Mouse (Mus musculus): Measurements from ENCODE around the gene Zdhhc14. TPM values are rescaled to one million over a fixed set of nuclear protein-coding genes. Genes with fewer than 3 reads are reported as not detected.

Zdhhc14 gene
- polyA plus RNA-seq (2015; fragmentation: Nextera tagmentation; extraction: Ambion mirVana) = 2.4 and 2.7 TPM in 2 replicates

GRCm38 (mm10) chr17:5491801-5492745 is at the start of gene Zdhhc14:
TSS of gene Zdhhc14 (plus strand) at chr17:5492557.
- Histone ChIP-seq H3K4me3 (peak within 1 kb of the TSS; percentile 75), H3K27me3 (peaks cover 20% of the 10 kb centered on the region), H3K4me2 (peak within 1 kb of the TSS; percentile 97), H3K27ac (peak within 1 kb of the TSS; percentile 94), H3K4me1 (peaks cover 23% of the 10 kb centered on the region), H3K36me3 (ENCODE audit: poor library complexity, severe bottlenecking) (no peaks in the 10 kb centered on the region), H3K9ac (peak within 1 kb of the TSS; percentile 82), H3K9me3 (replicated peaks) (no peaks in the 10 kb centered on the region)
- WGBS = under 1% methylated on average over 63 of the region's 70 CpGs
- ATAC-seq = peak; percentile 93

DNA sequence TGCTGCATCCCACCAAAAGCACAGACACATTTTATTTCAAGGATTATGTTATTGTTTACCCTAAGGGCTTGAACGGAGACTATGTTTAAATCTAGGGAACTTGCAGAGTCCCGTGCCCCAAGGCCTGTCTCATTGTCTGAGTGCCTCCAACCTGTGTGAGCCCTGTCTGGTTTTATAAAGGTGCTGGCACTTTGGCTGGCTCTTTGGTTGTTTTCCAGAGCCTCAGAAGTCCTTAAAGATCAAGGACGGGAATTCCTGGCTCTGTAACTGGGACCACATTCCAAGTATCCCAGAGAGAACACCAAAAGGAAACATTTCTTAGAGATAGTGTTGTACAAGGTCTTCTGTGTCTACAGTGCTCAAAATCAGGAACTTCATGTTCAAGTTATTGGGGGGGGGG is 49.1 kb upstream of the Zdhhc14 start:
- WGBS = 71% methylated on average over 3 of the region's 3 CpGs
- no peak for ATAC-seq

GRCm38 (mm10) chr17:5443751-5444150 is 48.6 kb upstream of the Zdhhc14 start:
- H3K27me3 ChIP-seq = peaks cover 8% of the 10 kb centered on the region; the same call in 1 of the 2 replicates
- whole genome bisulfite sequencing = 53% methylated on average over 5 of the region's 5 CpGs
- no peaks in the 10 kb centered on the region for H3K9me3 ChIP-seq (replicated peaks)
- H3K4me3 ChIP-seq = no peak overlapping the region
- peaks cover 14% of the 10 kb centered on the region for H3K4me1 ChIP-seq
- no peaks in the 10 kb centered on the region for H3K36me3 ChIP-seq (ENCODE audit: poor library complexity, severe bottlenecking)
- ATAC-seq = no peak
- no peak overlapping the region for H3K27ac ChIP-seq
- H3K4me2 ChIP-seq = no peak overlapping the region
- H3K9ac ChIP-seq = no peak overlapping the region

More for the DNA sequence above, 49.1 kb upstream of the Zdhhc14 start:
- Histone ChIP-seq H3K9me3 (replicated peaks) (no peaks in the 10 kb centered on the region), H3K4me1 (peaks cover 17% of the 10 kb centered on the region), H3K27ac (no peak overlapping the region), H3K4me2 (no peak overlapping the region), H3K4me3 (no peak overlapping the region), H3K36me3 (ENCODE audit: poor library complexity, severe bottlenecking) (no peaks in the 10 kb centered on the region), H3K9ac (no peak overlapping the region), H3K27me3 (peaks cover 6% of the 10 kb centered on the region; the same call in 1 of the 2 replicates)

GRCm38 (mm10) chr17:5453657-5454056 is 38.7 kb upstream of the Zdhhc14 start:
- no peaks in the 10 kb centered on the region for H3K27me3 ChIP-seq
- no peak overlapping the region for H3K27ac ChIP-seq
- WGBS = 84% methylated on average over 4 of the region's 4 CpGs
- no peak overlapping the region for H3K4me2 ChIP-seq
- H3K9me3 ChIP-seq (replicated peaks) = no peaks in the 10 kb centered on the region
- H3K4me1 ChIP-seq = no peaks in the 10 kb centered on the region
- H3K4me3 ChIP-seq = no peak overlapping the region
- H3K36me3 ChIP-seq (ENCODE audit: poor library complexity, severe bottlenecking) = no peaks in the 10 kb centered on the region
- H3K9ac ChIP-seq = 0 out of 2 replicates have a peak overlapping the region, but pooled peaks have one; percentile 16
- no peak for ATAC-seq

DNA sequence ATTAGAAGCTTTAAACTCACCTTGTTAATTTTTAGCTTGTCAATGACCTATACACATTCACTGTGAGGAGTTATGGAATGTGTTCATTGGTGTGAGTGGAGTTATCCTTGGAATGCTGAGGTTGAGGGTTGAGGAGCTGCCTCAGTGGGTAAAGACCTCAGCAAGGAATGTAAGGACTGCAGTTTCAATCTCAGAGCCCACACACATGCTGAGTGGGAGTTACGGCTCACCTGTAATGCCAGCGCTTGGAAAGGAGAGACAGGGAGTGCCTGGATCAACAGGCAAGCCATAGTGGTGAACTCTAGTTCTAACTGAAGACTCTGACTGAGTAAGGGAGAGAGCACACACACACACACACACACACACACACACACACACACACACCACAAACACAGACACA is 28.4 kb upstream of the Zdhhc14 start:
- no peaks in the 10 kb centered on the region for H3K9me3 ChIP-seq (replicated peaks)
- H3K36me3 ChIP-seq (ENCODE audit: poor library complexity, severe bottlenecking) = no peaks in the 10 kb centered on the region
- no peak overlapping the region for H3K9ac ChIP-seq
- ATAC-seq = no peak
- H3K27ac ChIP-seq = no peak overlapping the region
- H3K4me3 ChIP-seq = no peak overlapping the region
- no peaks in the 10 kb centered on the region for H3K4me1 ChIP-seq
- 88% methylated on average over 2 of the region's 2 CpGs for WGBS
- H3K4me2 ChIP-seq = no peak overlapping the region
- H3K27me3 ChIP-seq = no peaks in the 10 kb centered on the region

GRCm38 (mm10) chr17:5466736-5467135 is 25.6 kb upstream of the Zdhhc14 start:
- Histone ChIP-seq H3K36me3 (ENCODE audit: poor library complexity, severe bottlenecking) (no peaks in the 10 kb centered on the region), H3K27ac (no peak overlapping the region), H3K27me3 (no peaks in the 10 kb centered on the region), H3K9ac (no peak overlapping the region), H3K9me3 (replicated peaks) (no peaks in the 10 kb centered on the region), H3K4me3 (no peak overlapping the region), H3K4me1 (no peaks in the 10 kb centered on the region), H3K4me2 (no peak overlapping the region)
- 86% methylated on average over 8 of the region's 8 CpGs for WGBS
- ATAC-seq = no peak

GRCm38 (mm10) chr17:5467177-5467576 is 25.2 kb upstream of the Zdhhc14 start:
- no peaks in the 10 kb centered on the region for H3K4me1 ChIP-seq
- H3K27ac ChIP-seq = no peak overlapping the region
- WGBS = 51% methylated on average over 4 of the region's 4 CpGs
- no peaks in the 10 kb centered on the region for H3K36me3 ChIP-seq (ENCODE audit: poor library complexity, severe bottlenecking)
- ATAC-seq = no peak
- H3K9ac ChIP-seq = no peak overlapping the region
- no peaks in the 10 kb centered on the region for H3K9me3 ChIP-seq (replicated peaks)
- no peak overlapping the region for H3K4me2 ChIP-seq
- no peak overlapping the region for H3K4me3 ChIP-seq
- H3K27me3 ChIP-seq = no peaks in the 10 kb centered on the region

- no peak overlapping the region for H3K4me2 ChIP-seq
- H3K9ac ChIP-seq = no peak overlapping the region
- no peak for ATAC-seq
- H3K36me3 ChIP-seq (ENCODE audit: poor library complexity, severe bottlenecking) = no peaks in the 10 kb centered on the region
- no peaks in the 10 kb centered on the region for H3K9me3 ChIP-seq (replicated peaks)
- H3K27ac ChIP-seq = no peak overlapping the region
- H3K4me1 ChIP-seq = no peaks in the 10 kb centered on the region
- H3K27me3 ChIP-seq = no peaks in the 10 kb centered on the region
- WGBS = 44% methylated on average over 3 of the region's 3 CpGs
- no peak overlapping the region for H3K4me3 ChIP-seq
Observed at GRCm38 (mm10) chr17:5472268-5472667, 20.1 kb upstream of the Zdhhc14 start.

- Histone ChIP-seq H3K9me3 (replicated peaks) (no peaks in the 10 kb centered on the region), H3K36me3 (ENCODE audit: poor library complexity, severe bottlenecking) (no peaks in the 10 kb centered on the region), H3K27ac (no peak overlapping the region), H3K9ac (no peak overlapping the region), H3K27me3 (no peaks in the 10 kb centered on the region), H3K4me3 (no peak overlapping the region), H3K4me2 (no peak overlapping the region), H3K4me1 (no peaks in the 10 kb centered on the region)
- no peak for ATAC-seq
- WGBS = 59% methylated on average over 14 of the region's 14 CpGs
Observed at GRCm38 (mm10) chr17:5475960-5476725, 16.2 kb upstream of the Zdhhc14 start.

GRCm38 (mm10) chr17:5483456-5483855 is 8.9 kb upstream of the Zdhhc14 start:
- H3K4me1 ChIP-seq = no peaks in the 10 kb centered on the region
- H3K4me3 ChIP-seq = no peak overlapping the region
- WGBS = 79% methylated on average over 4 of the region's 4 CpGs
- no peaks in the 10 kb centered on the region for H3K36me3 ChIP-seq (ENCODE audit: poor library complexity, severe bottlenecking)
- H3K9ac ChIP-seq = no peak overlapping the region
- H3K4me2 ChIP-seq = no peak overlapping the region
- H3K9me3 ChIP-seq (replicated peaks) = no peaks in the 10 kb centered on the region
- no peak overlapping the region for H3K27ac ChIP-seq
- no peaks in the 10 kb centered on the region for H3K27me3 ChIP-seq
- ATAC-seq = no peak

GRCm38 (mm10) chr17:5484663-5485062 is 7.7 kb upstream of the Zdhhc14 start:
- 97% methylated on average over 1 of the region's 1 CpGs for WGBS

DNA sequence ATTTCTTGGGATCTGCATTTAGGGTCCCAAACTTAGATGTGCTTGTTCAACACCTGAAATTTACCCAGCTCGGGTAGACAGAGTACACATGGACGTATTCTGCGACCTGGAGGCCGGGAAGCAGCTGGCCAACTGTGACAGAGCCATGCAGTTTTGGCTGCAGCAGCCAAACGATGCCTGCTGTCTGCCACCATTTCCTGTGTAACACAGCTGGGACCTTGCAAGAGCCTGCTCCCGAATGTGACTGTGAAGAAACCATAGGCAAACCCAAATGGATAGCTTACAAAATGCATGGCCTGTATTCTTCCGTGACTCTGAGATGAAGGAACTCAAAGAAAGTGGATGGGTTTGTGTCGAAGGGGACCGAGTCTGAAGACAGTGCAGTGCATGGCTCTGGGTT is 4.2 kb upstream of the Zdhhc14 start:
- no peak overlapping the region for H3K9ac ChIP-seq
- no peak overlapping the region for H3K4me2 ChIP-seq
- H3K4me1 ChIP-seq = 0 out of 2 replicates have a peak, but pooled peaks cover 6% of the 10 kb centered on the region
- no peaks in the 10 kb centered on the region for H3K36me3 ChIP-seq (ENCODE audit: poor library complexity, severe bottlenecking)
- H3K27me3 ChIP-seq = 0 out of 2 replicates have a peak, but pooled peaks cover 2% of the 10 kb centered on the region
- WGBS = 72% methylated on average over 9 of the region's 9 CpGs
- no peak overlapping the region for H3K4me3 ChIP-seq
- H3K9me3 ChIP-seq (replicated peaks) = no peaks in the 10 kb centered on the region
- no peak for ATAC-seq
- no peak overlapping the region for H3K27ac ChIP-seq

More at GRCm38 (mm10) chr17:5484663-5485062, 7.7 kb upstream of the Zdhhc14 start:
- no peak for ATAC-seq
- Histone ChIP-seq H3K9ac (no peak overlapping the region), H3K4me3 (no peak overlapping the region), H3K36me3 (ENCODE audit: poor library complexity, severe bottlenecking) (no peaks in the 10 kb centered on the region), H3K9me3 (replicated peaks) (no peaks in the 10 kb centered on the region), H3K4me2 (no peak overlapping the region), H3K27ac (no peak overlapping the region), H3K27me3 (0 out of 2 replicates have a peak, but pooled peaks cover 2% of the 10 kb centered on the region), H3K4me1 (no peaks in the 10 kb centered on the region)

Measured in forebrain, embryonic 13.5 days (tissue).